Mouse (Mus musculus): ENCODE results near the gene Sec24b.

Sec24b gene

DNA sequence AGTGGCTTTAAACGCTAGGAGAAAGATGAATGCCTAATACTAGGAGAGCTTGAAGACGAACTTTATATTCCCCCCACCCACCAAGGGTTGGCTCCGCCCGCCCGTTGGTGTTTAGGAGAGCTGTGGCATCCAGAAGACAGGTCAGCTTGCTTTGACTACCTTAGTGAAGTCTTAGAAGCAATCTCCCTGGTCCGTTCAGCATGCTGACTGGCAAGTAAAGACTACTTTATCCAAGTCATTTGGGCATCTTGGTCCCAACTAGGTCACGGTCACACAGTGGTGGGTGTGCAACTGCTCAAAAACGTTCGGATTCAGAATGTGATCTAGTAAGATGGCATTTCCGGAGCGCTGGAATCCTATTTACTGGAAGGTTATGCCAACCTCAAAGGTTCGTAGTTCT is at the start of gene Sec24b:
Sec24b (minus strand) TSS at position 273 of the 400 bp plus-strand sequence.
- peak; percentile 45 to 53 for DNase-seq

DNA sequence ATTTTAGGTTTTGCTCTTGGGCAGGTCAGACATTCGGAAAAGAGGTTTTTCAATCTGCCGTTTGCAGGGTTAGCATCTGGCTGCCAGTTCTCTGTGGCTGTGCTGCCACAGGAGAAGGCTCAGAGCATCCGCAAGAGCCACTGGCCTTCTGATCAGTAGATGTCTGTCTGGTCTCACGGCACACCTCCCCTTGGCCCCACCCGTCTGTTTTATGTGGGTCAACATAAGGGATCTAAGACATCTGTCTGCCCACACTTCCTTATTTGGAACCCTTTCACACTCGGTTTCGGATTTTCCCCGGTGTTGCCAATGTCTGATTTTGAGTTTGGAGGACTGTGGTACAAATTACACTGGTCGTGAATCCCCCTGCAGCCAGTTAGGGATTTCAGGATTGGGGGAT is 43.1 kb upstream of the Sec24b start:
- DNase-seq: no peak

GRCm38 (mm10) chr3:130103486-130103885 is 42.1 kb upstream of the Sec24b start:
- DNase-seq: peak; percentile 26 to 55

DNA sequence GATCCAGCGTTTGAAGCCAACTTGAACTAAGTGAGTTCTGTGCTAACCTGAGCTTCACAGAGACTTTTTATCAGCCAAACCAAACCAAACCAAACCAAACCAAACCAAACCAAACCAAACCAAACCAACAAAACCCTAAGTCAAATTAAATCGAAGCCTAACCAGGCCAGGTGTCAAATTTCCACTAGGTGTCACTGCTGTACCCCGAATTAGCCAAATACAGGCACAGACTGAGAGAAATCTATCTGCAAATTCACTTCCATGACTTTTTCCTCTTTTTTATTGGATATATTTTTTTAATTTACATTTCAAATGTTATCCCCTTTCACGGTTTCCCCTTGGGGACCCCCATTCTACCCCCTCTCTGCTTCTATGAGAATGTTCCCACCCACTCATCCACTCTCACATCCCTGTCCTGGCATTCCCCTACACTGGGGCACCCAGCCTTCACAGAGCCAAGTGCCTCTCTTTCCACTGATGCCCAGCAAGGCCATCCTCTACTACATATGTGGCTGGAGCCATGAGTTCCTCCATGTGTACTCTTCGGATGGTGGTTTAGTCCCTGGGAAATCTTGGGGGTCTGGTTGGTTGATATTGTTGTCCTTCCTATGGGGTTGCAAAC is 33.9 kb upstream of the Sec24b start:
- DNase-seq: peak; percentile 71 to 75

DNA sequence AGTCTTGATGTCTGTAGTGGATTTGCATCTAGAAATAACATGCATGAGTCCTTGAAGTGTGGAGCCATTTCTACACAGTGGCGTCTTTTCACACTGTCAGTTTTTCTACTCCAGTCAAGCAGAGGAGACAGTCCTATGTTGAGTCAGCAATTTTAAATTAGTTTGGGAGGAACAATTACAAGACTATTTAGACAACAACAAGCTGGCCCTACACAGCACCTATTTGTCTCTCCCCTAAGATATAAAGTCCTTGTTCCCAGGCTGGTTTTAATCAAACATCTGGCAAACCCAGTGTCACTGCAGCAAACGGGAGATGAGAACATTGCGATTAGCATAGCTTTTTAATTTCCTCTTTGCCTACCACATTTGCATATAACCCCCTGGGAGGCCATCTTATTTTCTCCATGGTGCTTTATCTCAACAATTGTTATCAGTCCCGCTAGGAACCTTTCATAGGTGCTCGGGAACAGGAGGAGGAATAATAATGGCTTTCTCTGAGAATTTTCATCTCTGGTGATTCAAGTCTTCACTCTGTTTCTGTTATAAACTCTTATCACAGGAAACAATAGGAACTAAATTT is 32.9 kb upstream of the Sec24b start:
- no peak for DNase-seq

DNA sequence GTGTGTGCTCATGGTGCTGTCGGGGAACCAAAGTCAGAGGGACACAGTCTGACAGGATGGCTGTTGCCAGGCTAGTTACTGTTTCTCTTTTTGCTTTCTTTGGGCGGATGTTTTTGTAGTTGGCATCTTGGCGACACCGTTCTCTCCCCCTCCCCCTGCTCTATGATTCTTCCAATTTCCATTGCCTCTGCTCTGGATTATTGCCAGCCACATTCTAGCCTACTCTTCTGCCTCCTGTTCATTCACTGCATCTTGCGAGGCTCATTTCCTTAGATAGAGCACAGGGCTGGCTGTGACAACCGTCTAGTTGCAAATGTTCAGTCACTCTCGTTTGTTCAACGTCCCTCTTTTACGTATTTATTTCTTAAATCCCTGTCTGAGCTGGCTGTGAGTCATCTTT is 29.1 kb upstream of the Sec24b start:
- no peak for DNase-seq

DNA sequence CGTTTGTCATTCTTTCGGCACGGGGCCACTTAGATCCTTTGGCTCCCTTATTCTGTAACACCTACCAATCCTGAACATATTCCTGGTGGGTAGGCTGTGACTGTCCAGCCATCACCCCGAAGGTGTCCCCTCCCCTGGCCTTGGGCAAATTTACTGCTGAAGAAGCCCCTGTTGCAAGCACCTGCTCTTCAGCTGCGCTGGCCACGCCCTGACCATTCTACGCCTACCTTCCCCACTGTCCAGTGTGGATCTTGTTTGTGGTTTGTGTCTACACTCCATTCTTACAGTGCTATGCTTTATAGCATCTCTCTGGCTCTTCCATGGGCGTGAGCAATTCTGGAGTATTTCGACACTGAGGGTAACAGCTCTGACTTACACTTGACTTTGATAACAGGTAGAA is 27.3 kb upstream of the Sec24b start:
- no peak for DNase-seq

DNA sequence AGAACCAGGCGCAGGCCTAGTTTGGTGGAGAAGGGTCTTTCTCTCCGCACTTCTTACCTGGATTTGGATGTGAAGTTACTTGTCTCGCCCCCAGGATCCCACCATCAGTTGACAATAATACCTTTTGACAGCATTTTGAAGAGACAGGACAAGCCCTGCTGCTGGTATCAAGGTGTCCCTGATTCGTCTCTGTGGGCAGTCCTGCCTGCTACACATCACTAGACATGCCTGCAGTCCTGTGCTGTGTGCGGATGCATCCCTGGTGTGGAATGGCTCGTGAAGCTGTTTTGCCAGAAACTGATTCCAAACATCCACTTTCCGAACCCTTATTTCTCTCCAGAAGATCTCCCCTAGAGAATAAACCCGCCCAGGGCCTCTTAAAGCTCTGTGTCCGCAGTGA is 26.1 kb upstream of the Sec24b start:
- DNase-seq: no peak

- no peak for DNase-seq
These were observed 25.2 kb upstream of the Sec24b start for GRCm38 (mm10) chr3:130086372-130087080.

DNA sequence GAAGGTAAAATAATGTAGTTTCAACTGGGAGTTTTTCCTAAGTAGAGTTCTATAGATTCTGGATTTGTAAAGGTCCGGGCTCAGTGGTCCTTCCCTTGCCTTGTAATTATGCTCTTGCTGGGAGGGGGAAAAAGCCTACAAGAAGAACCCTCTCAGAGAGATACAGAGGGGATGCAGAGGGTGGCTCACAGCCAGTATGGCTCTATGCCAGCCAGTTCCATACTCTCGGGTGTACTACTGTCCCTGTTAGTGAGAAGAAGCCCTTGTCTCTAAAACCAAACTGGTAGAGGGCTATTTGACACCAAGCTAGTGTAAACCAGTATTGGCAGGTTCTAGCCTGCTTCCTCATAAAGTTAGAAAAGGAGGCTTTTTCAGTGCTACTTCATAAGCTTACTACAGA is 22.0 kb upstream of the Sec24b start:
- peak in 1 of 2 experiments; percentile 9 for DNase-seq

GRCm38 (mm10) chr3:130080666-130081065 is 19.3 kb upstream of the Sec24b start:
- no peak for DNase-seq

DNA sequence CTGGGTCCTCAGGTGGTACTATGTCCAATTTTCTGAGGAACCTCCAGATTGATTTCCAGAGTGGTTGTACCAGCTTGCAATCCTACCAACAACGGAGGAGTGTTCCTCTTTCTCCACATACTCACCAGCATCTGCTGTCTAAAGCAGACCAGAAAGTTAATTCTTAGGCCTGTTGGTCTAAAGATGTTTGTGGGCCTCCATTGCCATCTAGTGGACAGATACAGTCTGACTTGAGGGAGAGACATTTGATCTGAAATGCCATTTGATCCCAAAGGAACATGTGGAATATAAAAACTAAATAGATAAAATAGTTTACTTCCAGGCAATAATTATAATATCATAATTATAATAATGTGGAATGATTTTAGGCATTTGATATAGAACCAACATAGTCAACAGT is 18.4 kb upstream of the Sec24b start:
- peak; percentile 81 to 82 for DNase-seq

- DNase-seq: no peak
These were observed 15.9 kb upstream of the Sec24b start for GRCm38 (mm10) chr3:130077291-130077690.

DNA sequence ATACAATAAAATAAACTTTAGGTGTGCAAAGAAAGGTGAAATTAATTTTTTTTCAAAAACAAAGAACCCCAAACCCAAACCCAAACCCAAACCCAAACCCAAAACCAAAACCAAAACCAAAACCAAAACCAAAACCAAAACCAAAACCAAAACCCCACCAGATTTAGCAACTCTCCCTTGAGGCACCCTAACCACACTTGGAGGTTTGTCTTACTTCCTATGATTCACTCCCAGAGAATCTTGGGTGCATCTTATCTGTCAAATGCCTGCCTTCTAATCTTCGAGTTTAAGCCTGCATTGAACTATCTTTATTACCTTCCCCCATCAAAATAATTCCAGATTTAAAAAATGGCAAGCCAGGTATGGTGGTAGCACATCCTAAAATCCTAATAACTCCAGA is 14.4 kb upstream of the Sec24b start:
- no peak for DNase-seq

DNA sequence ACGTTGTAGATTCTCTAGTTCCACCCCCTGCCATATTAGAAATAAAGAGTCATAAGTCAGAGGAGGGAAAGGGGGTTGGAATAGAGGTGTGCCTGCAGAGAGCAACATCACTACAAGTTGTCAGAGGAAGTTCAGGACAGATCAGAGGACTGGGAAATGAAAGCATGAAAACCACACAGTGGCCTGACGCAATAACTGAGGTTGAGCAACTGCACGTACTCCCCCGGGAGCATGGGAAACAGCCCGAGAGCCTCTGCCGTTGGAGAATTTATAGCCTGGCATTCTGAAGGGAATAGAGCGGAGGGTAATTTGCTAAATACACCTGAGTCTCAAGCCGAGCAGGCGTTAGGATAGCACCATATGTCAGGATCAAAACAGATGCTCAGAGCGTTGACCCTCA is 11.7 kb upstream of the Sec24b start:
- no peak for DNase-seq

DNA sequence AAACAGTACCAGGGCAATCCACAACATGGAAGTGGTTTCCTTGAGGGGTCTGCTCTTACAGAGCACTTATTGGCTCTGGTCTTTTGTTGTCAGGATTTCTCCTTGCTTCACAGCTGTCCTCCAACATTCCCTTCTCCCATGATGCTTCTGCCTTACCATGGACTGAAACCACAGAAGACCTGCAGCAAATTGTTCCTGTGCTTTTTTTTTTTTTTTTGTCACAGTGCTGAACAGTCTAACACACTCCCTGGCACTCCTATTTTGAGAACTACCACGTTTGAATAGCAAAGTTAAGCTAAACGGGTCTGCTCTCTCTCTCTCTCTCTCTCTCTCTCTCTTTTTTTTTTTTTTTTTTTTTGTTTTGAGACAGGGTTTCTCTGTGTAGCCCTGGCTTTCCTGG is 10.6 kb upstream of the Sec24b start:
- DNase-seq: no peak

GRCm38 (mm10) chr3:130060396-130061029 is 840 bp downstream of the Sec24b start:
- DNase-seq: peak; percentile 92 to 94

GRCm38 (mm10) chr3:130059805-130060395 is 1.5 kb downstream of the Sec24b start:
- no peak for DNase-seq

GRCm38 (mm10) chr3:130058488-130058887 is 2.9 kb downstream of the Sec24b start:
- DNase-seq: no peak

GRCm38 (mm10) chr3:130057569-130058345 is 3.6 kb downstream of the Sec24b start:
- DNase-seq: no peak

GRCm38 (mm10) chr3:130055416-130056385 is 5.7 kb downstream of the Sec24b start:
- no peak for DNase-seq

Data from cerebellum, postnatal 14 days (tissue).